Mouse (Mus musculus) erythroblast, adult 5-6 weeks (primary cell): ENCODE measurements around the gene Gp1ba. TPM values are rescaled to one million over a fixed set of nuclear protein-coding genes. Genes with fewer than 3 reads are reported as not detected.

ENCODE experiments used
- ATAC-seq: replicated peaks from 2 replicates; pipeline ENCODE4 v1.8.0; 2016; ENCODE audit warnings: moderate number of reproducible peaks, mild to moderate bottlenecking, moderate TSS enrichment, inconsistent platforms; ENCODE audit not compliant: poor library complexity, low FRiP score, severe bottlenecking
- total RNA-seq, 2 experiments: library from RNA; stranded (forward) in 1 of 2; stranded (reverse) in 1 of 2; fragments of 150-400 nt in 1 of 2; fragments of 200-764, 138-1000 nt in 1 of 2; gene quantifications; 2 replicates each; pipeline versions ENCODE4 v1.2.3 to v1.2.4; 2015 to 2017; ENCODE audit warnings: low replicate concordance in 2 of 2

The Gp1ba gene
- total RNA-seq, 2 experiments from 2014 or later, result not detected

DNA sequence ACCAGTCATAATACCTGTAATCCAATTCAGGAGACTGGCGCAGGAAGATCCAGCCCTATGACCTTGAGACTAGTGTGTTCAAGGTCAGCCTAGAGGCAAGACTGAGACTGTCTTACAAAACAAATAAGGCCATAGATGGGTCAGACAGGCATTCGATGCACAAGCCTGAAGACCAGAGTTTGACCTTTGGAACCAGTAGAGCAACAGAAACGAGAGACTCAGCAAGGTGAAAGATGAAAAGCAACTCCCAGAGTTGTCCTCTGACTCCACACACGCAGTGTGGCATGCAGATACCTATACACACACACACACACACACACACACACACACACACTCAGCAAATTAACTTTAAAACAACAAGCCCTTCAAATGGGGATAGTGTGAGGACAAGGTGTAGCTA is 12.0 kb upstream of the Gp1ba start:
- no peak for ATAC-seq

DNA sequence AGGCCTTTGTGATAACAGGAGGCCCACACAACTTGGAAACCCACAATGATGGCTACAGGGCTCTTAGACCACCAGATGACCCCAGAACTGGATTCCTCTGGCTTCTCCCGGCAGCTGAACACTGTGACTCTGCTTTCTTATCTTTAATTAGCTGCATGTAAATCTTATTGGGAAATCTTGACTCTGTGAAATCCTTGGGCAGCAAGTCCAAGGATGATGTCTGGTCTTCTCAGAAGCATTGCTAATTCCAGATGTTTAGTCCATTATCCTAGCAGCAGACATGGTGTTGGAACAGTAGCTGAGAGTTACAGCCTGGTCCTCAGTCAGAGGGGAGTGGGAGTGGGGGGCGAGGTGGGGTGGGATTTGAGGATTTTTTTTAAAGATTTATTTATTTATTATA is 10.5 kb upstream of the Gp1ba start:
- ATAC-seq, result no peak

DNA sequence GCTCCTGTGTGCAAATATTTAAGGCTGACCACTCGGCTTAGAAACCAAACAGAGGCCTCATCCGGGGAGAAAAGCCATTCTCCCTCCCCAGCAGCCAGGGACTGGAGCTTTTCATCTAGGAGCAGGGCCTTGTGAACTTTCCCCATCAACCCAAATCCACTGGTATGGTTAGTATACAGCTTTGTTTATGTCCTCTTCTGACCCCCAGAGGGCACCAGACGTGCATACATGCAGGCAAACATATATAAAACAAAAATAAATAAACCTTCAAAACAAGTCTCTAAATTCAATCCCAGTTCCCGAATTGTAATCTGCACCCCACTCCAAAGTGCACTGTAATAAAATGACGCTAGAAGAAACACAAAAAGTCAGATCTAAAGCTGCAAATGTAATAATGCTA is 9.4 kb upstream of the Gp1ba start:
- ATAC-seq, result peak; percentile 65

DNA sequence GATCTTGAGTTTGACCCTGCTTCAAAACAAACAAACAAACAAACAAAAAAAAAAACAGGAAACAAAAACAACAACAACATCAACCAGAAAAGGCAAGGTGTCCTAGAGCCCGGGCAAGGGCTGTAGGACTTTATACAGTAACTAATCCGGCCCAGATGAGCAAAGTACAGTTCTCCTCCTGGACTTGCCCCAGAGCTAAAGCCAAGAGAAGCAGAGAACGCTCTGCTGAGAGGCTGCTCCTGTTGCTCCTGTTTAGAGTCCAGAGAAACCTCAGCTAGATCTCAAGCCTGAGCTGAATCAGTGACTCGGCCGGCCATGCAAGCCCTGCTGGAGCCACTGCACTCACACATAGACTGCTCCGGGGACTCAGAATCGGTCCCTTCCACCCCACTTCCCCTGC is 8.8 kb upstream of the Gp1ba start:
- no peak for ATAC-seq

DNA sequence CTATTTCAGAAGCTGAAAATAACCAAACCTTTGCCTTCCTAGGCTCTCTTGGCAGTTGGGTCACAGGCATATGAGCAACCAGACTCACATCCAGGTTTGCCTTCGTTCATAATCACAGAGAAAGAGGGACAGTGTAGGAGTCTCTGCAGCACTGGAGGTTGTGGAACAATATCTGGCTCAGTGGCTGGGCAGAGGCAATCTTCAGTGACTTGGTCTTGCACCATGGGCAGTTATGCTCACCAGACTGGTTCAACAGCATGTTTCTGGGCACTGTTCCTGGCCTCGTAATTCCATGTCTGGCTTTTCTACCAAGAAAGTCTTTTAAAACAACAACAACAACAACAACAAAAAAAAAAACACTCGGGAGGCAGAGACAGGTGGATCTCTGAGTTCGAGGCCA is 3.3 kb upstream of the Gp1ba start:
- no peak for ATAC-seq

DNA sequence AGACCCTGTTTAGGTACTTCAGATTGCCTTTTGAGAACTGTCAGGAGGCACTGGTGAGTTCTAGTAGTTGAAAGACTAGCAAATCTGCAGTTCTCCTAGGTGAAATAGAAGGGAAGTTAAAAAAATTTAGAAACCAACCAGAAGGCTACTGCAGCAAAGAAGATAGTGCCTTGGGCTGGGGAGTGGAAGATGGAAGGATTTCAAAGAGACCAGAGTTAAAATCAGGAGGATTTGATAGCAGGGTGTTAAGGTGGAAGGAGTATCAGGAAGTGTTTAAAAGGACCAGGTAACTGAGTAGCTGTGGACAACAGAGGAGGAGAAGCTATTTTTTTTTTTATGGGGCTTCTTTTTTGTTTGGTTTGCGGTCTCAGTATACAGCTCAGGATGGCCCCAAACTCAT is 1.2 kb upstream of the Gp1ba start:
- no peak for ATAC-seq

DNA sequence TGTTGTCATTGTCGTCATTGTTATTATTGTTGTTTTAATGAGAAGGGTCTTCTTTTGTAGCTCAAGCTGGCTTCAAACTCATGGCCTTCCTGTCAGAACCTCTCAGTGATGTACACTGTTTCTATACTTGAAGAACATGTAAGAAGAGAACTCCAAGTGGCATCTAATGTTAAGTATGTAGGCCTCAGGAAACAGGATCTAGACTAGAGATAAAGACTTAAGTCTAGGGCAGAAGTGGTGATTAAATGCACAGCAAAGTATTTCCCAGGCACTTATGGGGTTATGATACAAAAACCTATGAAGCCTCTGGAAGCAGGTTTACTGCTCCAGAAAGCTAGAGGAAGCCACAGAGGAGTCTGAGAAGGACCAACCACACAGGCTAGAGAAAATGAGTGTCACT is 629 bp upstream of the Gp1ba start:
- no peak for ATAC-seq

DNA sequence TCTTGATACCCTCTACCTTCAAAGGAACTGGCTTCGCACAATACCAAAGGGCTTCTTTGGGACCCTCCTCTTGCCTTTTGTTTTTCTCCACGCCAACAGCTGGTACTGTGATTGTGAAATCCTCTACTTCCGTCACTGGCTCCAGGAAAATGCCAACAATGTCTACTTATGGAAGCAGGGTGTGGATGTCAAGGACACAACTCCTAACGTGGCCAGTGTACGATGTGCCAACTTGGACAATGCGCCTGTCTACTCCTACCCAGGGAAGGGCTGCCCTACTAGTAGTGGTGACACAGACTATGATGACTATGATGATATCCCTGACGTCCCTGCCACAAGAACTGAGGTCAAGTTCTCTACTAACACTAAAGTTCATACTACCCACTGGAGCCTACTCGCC is 1.1 kb downstream of the Gp1ba start:
- no peak for ATAC-seq

DNA sequence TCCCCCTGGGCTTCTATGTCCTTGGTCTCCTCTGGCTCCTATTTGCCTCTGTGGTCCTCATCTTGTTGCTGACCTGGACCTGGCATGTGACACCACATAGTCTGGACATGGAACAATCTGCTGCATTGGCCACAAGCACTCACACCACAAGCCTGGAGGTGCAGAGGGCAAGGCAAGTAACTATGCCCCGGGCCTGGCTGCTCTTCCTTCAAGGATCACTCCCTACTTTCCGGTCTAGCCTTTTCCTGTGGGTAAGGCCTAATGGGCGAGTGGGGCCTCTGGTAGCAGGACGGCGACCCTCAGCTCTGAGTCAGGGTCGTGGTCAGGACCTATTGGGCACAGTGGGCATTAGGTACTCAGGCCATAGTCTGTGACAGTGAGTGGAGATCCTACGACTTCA is 2.3 kb downstream of the Gp1ba start:
- no peak for ATAC-seq

DNA sequence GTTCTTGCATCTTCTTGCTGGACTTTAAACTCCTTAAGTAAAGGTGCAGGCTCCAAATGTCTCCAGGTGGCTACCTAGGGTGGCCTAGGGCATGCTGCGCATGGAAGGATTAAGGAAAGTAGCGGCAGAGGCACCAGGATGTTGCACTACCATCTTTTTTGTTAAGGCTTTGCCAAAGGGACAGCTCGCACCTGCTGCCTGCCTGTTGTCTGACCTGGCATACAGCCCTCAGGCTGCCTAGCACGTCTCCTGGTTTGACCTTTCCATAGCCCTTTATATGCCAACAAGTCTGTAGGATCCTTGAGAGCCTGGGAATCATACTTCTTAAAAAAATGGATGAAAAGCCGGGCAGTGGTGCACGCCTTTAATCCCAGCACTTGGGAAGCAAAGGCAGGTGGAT is 4.1 kb downstream of the Gp1ba start:
- ATAC-seq, result no peak

DNA sequence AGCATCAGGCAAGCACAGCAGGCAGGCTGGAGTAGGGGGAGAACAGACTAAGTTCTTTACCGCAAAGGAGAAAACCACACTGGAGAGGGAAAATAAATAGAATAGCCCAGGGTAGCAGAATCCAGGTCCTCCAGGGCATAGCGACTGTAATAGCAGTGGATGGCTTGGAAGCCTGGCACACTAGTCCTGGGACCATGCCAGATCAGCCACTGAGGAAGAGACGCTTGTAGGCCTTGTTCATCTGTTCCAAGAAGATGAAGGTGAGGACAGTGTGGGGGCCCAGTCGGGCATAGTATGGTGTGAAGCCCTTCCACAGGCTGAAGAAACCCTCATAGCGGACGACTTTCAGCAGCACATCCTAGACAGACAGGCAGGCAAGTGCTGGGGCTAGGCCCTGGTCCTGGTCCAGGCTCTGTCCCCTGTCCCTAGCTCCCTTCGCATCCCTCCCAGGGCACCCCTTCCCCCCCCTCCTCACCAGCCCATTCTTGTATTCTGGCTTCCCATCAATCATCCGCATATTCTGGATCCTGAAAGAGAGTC is 5.7 kb downstream of the Gp1ba start:
- ATAC-seq, result no peak

DNA sequence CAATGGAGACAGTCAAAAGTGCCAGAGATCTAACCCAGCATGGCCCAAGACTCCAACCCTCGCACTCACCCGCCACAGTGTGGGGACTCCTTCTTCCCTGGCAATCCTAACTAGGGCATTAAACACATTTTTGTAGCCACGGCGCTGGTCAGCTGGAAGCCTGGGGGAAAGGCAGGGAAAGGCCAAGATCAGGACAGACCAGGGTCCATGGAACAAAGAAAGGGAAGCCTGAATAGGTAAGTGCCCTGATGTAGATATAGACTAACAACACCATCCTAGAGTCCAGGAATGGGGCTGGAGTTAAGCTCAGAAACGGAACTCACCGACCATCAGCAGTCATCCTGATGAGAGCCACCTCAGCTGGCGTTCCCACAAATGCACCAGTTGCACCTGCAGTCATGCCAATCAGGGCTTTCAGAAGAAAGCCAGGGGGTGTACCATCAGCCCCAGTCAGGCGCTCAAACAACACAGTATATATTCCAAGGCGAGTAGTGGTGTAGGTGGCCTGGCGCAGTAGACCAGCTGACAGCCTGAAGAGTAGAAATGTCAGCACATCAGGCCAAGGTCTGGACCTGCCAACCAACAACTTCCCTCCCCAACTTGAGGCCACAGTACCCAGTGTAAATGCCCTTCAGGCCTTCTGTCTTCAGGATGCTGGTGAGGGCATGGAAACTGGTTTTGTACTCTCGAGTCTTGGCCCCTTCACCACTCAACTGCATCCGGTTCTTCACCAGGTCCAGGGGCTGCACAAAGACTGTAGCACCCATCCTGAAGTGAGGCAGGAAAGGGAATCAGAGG is 6.7 kb downstream of the Gp1ba start:
- ATAC-seq, result no peak

DNA sequence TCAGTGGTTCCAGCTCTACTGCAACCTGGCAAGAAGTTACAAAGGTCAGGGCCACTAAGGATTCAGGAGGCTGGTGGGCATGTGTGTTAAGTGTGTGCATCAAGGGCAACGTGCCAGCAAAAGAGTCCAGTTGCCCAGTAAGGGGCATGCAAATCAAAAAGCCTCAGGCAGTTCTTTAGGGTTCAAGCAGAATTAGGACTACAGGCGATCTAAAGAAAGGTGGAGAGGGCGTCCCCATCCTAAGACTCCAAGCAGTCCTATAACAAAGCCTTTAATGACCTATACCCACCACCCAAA is 7.3 kb downstream of the Gp1ba start:
- ATAC-seq, result no peak

DNA sequence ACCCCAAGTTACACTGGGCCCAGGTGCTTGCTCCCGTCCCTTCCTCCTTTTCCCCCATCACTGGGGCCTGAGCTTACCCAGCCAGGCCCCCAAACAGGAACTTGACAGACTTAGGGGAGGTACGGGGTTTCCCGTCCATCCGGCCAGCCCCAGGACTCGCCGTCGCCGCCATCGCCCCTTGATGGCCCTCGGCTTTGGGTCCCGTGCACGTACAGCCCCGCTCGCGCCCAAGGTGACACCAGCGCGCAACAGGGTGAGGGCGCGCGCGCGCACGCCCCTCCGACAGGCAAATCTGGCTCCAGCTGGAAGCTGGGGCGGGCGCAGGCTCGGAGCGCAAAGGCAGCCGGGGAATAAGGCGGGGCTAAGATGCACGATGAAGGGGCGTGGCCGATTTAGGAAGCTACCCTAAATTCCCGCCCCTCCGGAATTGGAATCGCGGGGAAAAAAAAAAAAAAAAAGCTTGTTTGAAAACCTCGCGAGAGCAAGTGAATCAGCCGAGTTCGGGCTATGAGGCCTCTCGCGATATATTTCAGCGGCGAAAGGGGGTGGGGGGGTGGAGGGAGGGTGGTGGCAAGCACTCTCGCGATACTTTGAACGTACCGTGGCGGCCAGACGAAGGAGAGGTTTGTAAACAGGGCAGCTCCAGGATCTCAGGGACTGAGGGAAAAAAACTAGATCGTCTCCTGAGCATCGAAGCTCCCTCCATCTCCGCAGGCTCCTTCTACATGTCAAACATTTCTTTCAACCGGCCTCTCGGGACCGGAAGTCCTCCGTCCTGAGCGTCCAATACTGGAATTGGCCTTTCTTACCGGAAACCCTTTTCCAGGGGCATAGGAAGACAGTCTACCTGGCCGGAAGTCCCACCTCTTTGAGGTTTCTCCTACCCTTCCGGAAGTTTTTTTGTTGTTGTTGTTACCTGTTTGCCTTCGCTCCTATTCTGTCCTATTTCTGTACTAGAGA is 8.0 kb downstream of the Gp1ba start, which contains the start of the genes Rnf167 and Slc25a11:
Gene Rnf167, plus strand, starts transcription at position 545 of the 960 bp plus-strand sequence.
Gene Slc25a11, minus strand, starts transcription at position 789 of the 960 bp plus-strand sequence.
- ATAC-seq, result peak; percentile 74

DNA sequence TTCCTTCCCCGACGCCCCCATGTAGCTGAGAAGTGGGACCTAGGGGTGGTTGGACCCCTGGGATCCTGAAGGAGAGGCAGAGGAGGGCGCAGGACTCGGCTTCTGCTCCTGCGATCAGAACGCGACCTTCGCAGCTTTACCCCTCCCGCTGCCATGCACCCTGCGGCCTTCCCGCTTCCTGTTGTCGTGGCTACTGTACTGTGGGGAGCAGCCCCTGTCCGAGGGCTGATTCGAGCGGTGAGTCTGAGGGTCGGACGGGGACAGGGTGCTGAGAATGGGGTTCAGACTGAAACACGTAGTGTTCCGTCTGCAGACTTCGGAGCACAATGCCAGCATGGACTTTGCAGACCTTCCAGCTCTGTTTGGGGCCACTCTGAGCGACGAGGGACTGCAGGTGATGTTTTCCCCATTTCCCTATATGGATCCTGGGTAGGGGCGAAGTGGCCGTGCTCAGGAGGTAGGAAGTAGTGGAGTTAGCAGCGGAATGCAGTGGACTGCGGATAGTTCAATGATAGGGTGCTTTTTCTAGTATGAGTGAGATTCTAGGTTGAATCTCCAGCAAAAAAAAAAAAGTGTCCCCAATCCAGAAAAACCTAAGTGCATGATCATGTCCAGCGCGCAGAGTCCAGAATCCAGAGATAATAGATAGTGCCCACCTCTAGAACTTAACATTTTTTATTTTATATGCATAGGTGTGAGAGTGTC is 8.9 kb downstream of the Gp1ba start:
- ATAC-seq, result peak; percentile 25

DNA sequence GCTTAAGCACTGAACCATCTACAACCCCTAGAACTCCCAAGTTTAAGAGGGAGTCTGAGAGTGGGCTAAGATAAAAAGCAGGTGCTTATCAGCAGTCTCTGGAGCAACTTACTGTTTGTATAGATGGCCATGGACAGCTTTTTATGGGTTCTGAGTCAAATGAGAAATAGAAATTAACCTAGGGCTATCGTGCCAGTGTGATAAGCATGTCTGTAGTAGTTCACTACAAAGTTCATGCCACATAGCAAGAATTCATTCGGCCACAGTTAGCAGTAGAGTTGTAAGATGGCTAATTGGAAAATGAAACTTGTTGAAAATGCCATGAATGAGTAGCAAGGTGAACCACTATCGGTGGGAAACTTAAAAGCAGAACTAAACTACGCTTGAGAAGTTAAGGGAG is 9.6 kb downstream of the Gp1ba start:
- 0 out of 2 replicates have a peak, but pooled peaks have one; percentile 4 for ATAC-seq

DNA sequence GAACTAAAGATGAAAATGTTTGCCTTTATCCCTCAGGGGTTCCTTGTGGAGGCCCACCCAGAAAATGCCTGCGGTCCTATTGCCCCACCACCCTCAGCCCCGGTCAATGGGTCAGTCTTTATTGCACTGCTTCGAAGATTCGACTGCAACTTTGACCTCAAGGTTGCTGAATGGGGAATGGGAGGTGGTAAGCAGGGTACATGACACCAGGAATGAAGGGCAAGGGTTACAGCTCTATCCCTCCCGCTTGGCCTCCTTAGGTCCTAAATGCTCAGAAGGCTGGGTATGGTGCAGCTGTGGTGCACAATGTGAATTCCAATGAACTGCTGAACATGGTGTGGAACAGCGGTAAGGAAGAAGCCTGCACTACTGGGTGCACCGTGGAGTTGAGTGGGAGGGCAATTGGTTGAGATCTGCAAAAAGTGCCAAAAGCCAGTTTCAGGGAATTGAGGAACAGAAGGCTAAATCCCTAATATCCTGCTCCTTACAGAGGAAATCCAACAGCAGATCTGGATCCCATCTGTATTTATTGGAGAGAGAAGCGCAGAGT is 10.3 kb downstream of the Gp1ba start:
- ATAC-seq, result no peak

DNA sequence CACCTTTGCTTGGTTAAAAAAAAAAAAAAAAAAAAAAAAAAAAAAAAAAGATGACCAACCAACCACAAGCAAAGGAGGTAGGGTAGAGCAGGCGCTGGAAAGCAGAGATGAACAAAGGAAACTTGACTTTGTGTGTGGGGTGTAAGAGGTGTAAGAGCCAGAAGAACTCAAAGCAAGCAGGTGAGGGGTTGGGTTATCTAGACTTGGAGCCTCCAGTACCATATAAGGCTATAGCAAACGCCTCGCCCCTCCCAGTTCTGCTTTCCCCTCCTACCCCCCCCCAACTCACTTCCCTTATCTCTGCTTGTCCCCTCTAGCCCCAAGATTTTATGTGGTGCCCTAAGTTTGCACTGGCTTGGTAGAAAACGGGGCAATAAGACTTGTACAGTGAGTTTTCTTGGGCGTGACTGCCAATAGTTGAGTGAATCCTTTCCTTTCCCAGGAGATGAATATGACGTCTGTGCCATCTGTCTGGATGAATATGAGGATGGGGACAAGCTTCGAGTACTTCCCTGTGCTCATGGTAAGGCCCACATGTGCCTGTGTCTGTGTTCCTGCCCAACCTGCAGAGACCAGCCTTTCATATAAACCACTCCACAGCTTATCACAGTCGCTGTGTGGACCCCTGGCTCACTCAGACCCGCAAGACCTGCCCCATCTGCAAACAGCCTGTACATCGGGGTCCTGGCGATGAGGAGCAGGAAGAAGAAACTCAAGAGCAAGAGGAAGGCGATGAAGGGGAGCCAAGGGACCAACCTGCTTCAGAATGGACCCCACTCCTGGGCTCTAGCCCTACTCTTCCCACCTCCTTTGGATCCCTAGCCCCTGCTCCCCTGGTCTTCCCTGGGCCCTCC is 11.6 kb downstream of the Gp1ba start:
- ATAC-seq, result no peak

DNA sequence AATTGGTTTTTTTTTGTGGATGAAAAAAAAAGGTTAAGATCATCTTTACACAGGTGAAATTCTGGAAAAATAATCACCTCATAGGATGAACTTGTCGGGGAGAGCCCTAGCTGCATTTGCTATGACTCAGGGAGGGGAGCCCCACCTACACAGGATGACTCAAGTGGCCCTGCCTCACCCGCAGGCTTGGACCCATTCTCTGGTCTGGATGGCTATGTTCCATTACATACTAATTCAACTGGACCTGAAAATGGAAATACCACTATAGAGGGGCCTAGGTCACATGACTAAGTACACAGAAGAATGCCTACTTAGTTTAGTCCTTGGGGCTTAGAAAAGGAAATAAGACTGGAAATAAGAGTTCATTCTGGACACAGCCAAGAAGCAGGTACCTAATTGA is 12.5 kb downstream of the Gp1ba start:
- ATAC-seq, result no peak
